Mouse (Mus musculus) stomach, embryonic 16.5 days (tissue): Measurements from ENCODE around the gene Slc35b2. TPM values are rescaled to one million over a fixed set of nuclear protein-coding genes. Genes with fewer than 3 reads are reported as not detected.

ENCODE experiments used
- ATAC-seq: fragments of 200-750 bp; cut with Nextera tagmentation; 2 replicates; pipeline ENCODE4 v1.8.0; 2017; ENCODE audit warnings: moderate number of reproducible peaks, moderate TSS enrichment; ENCODE audit not compliant: insufficient read depth, low FRiP score
- H3K27ac ChIP-seq: fragments of 300-500 bp; sonication (generic); 2 replicates; pipeline ENCODE4 v1.5.1; 2014; ENCODE audit warnings: low read length
- H3K27me3 ChIP-seq: fragments of 300-500 bp; sonication (generic); 2 replicates; pipeline ENCODE4 v1.6.1; 2014; ENCODE audit warnings: low read length, control low read depth, mixed read lengths; ENCODE audit not compliant: control insufficient read depth, insufficient read depth
- H3K36me3 ChIP-seq: fragments of 300-500 bp; sonication (generic); 2 replicates; pipeline ENCODE4 v1.6.1; 2014; ENCODE audit warnings: low read length; ENCODE audit not compliant: control insufficient read depth, insufficient read depth
- H3K4me1 ChIP-seq: fragments of 300-500 bp; sonication (generic); 2 replicates; pipeline ENCODE4 v1.6.1; 2014; ENCODE audit warnings: low read length, control low read depth, mixed read lengths; ENCODE audit not compliant: control insufficient read depth, insufficient read depth
- H3K4me2 ChIP-seq: fragments of 300-500 bp; sonication (generic); 2 replicates; pipeline ENCODE4 v1.6.1; 2014; ENCODE audit warnings: low read depth, low read length, mixed read lengths
- H3K4me3 ChIP-seq: fragments of 300-500 bp; sonication (generic); replicated peaks from 2 replicates; pipeline ENCODE4 v1.5.1; 2014; ENCODE audit warnings: mild to moderate bottlenecking, low read length
- H3K9ac ChIP-seq: fragments of 300-500 bp; sonication (generic); 2 replicates; pipeline ENCODE4 v1.6.1; 2014; ENCODE audit warnings: low read length
- H3K9me3 ChIP-seq: fragments of 300-500 bp; sonication (generic); replicated peaks from 2 replicates; pipeline ENCODE4 v1.6.1; 2016; ENCODE audit warnings: low read length, control low read depth; ENCODE audit not compliant: control insufficient read depth
- WGBS: fragments of 180-500 bp; shearing (Covaris S2); extraction: QIAGEN DNeasy Blood & Tissue Kit; methylation state at CpG from one replicate; pipeline ENCODE4 v1.1.7; 2014; 5-methylcytosine and 5-hydroxymethylcytosine counted together
- polyA plus RNA-seq: library from polyadenylated mRNA; unstranded; fragments of >200 nt; fragmentation: Nextera tagmentation; extraction: Ambion mirVana; gene quantifications from 2 replicates; pipeline ENCODE4 v1.2.1, GENCODE M21; 2015

Gene Slc35b2
- polyA plus RNA-seq, 1 experiment from 2014 or later = 117 TPM

DNA sequence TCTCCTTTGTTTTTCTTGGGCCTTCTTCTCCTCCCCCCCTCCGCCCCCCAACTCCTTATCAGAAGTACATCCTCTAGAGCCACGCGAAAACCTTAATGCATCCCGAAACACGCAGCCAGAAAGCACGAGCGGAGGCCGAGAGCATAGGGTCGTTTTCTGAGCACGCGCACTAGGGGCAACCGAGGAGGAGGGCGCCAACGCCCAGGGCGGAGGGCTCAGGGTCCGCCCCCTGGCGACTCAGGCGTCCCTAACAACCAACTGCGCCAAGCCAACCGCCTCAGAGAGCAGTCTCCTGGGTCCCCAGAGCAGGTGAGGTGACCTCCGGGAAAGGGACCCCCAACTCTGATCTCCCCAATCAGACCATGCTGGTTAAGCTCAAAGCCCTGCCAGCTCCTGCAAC, 40.4 kb upstream of the Slc35b2 start, which contains the start of gene Tcte1:
Gene Tcte1, plus strand, starts transcription at position 172 of the 400 bp plus-strand sequence.
- Histone ChIP-seq H3K9me3 (no peaks in the 10 kb centered on the region), H3K27ac (no peak within 1 kb of the TSS), H3K4me2 (peak within 1 kb of the TSS; percentile 70), H3K9ac (peak within 1 kb of the TSS; percentile 66), H3K36me3 (peaks cover 4% of the 10 kb centered on the region; the same call in 1 of the 2 replicates), H3K4me3 (peak within 1 kb of the TSS; percentile 39), H3K4me1 (peaks cover 14% of the 10 kb centered on the region), H3K27me3 (no peaks in the 10 kb centered on the region)
- 2% methylated on average over 21 of the region's 21 CpGs for WGBS
- peak; percentile 56; the same call in 1 of the 2 replicates for ATAC-seq

DNA sequence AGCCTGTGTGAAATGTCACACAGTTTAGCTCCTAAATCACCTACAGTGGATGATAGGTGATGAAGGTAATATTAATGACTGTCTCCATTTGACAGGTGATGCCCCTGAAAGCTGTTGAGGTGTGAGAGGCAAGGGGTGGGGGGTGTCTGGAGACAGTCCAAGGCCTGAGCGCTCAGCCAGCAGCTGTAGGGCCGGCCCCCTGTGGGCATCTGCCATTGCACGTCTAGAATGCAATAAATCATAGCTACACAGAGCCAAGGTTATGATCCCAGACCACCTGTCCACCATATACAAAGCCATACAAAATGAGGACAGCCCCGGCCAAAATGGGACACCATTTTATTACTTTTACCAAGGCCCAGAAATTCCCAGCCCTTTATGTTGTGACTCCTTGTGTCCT, 38.7 kb upstream of the Slc35b2 start:
- H3K9ac ChIP-seq = no peak overlapping the region
- H3K27ac ChIP-seq = no peak overlapping the region
- 0 out of 2 replicates have a peak, but pooled peaks cover 1% of the 10 kb centered on the region for H3K27me3 ChIP-seq
- H3K36me3 ChIP-seq = peaks cover 4% of the 10 kb centered on the region; the same call in 1 of the 2 replicates
- WGBS = 64% methylated on average over 4 of the region's 4 CpGs
- H3K4me3 ChIP-seq = no peak overlapping the region
- H3K4me1 ChIP-seq = peaks cover 14% of the 10 kb centered on the region
- no peaks in the 10 kb centered on the region for H3K9me3 ChIP-seq
- H3K4me2 ChIP-seq = no peak overlapping the region
- ATAC-seq = no peak

DNA sequence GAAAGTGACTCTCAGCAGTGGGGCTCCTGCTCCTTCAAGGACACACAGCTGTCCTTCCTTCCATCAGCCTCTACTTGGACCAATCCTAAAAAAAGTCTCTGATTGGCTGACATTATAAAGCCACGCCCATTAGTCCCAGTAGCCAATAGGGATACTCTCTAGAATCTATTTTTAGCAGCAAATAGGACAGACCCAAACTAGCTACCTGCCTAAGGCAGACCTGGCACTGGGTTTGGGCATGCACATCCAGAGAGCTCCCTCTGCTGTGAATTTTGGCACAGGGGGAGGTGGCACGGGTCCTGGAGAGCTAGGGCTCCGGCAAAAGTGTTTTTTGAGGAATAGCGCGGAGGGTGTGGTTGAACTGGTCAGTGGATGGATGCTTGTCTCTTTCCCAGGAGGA, 37.1 kb upstream of the Slc35b2 start:
- Histone ChIP-seq H3K27ac (no peak overlapping the region), H3K4me1 (peaks cover 14% of the 10 kb centered on the region), H3K4me2 (no peak overlapping the region), H3K4me3 (no peak overlapping the region), H3K27me3 (0 out of 2 replicates have a peak, but pooled peaks cover 3% of the 10 kb centered on the region), H3K9me3 (no peaks in the 10 kb centered on the region), H3K9ac (no peak overlapping the region), H3K36me3 (no peaks in the 10 kb centered on the region)
- 16% methylated on average over 5 of the region's 5 CpGs for WGBS
- ATAC-seq = no peak

DNA sequence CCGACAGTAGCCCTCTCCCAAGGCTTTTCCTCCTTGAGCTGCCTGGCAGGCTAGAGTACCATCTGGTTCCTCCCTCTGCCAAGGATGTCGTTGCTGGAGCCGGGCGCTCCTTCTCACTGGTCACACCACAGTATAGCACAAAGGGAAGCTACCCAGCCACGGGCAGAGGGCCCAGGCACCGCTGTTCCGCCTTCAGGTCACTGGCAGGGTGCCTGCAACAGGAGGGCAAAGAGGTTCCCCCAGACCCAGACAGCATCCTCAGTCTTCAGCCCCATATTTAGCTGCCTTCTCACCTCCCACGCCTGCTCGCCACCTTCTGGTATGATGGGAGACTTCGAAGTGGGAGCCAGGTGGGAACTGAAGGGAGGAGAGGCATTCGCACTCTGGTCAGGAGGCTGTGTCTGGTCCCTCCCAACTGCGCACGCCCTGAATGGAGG, 33.3 kb upstream of the Slc35b2 start:
- no peak for ATAC-seq
- no peak overlapping the region for H3K27ac ChIP-seq
- H3K4me3 ChIP-seq = no peak overlapping the region
- peaks cover 20% of the 10 kb centered on the region for H3K27me3 ChIP-seq
- H3K4me1 ChIP-seq = no peaks in the 10 kb centered on the region
- no peak overlapping the region for H3K4me2 ChIP-seq
- no peak overlapping the region for H3K9ac ChIP-seq
- no peaks in the 10 kb centered on the region for H3K36me3 ChIP-seq
- no peaks in the 10 kb centered on the region for H3K9me3 ChIP-seq
- WGBS = 48% methylated on average over 13 of the region's 13 CpGs

DNA sequence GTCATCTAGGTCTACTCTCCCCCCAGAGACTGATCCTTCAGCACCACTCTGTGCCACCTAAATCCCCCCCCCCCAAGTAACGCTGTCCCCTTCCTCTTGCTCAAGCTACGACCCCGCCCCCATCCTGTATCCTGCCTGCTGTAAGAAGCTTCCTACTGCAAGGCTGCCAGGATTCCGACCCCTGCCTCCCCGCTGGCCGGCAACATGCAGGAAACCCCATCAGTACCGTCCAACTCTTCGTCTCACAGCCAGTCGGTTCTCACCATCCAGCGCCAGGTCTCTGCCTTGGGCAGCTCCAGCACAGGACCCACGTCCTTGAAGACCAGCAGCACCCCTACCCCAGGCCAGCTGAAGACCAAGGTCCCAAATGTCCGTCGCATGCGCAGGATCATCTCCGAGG, 30.8 kb upstream of the Slc35b2 start:
- WGBS = 53% methylated on average over 15 of the region's 15 CpGs
- Histone ChIP-seq H3K27me3 (peaks cover 30% of the 10 kb centered on the region), H3K9me3 (no peaks in the 10 kb centered on the region), H3K9ac (no peak overlapping the region), H3K36me3 (no peaks in the 10 kb centered on the region), H3K27ac (no peak overlapping the region), H3K4me3 (no peak overlapping the region), H3K4me2 (no peak overlapping the region), H3K4me1 (no peaks in the 10 kb centered on the region)
- ATAC-seq = no peak

DNA sequence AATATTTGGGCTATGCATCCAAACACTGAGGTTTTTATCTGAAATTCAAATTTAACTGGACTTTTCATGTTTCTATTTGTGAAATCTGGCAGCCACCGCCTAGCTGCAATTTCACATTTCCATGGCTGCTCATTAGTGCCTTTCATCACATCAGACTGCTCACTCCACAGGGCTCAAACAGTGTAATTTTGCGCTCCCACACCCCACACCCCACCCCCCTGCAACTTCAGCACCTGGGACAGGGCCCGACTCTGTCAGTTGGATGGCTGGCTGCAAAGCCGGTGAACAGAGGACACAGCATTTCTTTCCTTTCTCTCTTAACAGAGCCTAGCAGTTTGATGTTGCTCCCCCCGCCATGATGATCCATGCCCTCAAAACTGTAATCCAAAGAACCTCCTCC, 27.4 kb upstream of the Slc35b2 start:
- Histone ChIP-seq H3K36me3 (no peaks in the 10 kb centered on the region), H3K4me2 (no peak overlapping the region), H3K9me3 (no peaks in the 10 kb centered on the region), H3K27me3 (peaks cover 40% of the 10 kb centered on the region), H3K4me1 (no peaks in the 10 kb centered on the region), H3K27ac (no peak overlapping the region), H3K9ac (no peak overlapping the region), H3K4me3 (no peak overlapping the region)
- no peak for ATAC-seq
- 16% methylated on average over 5 of the region's 5 CpGs for WGBS

DNA sequence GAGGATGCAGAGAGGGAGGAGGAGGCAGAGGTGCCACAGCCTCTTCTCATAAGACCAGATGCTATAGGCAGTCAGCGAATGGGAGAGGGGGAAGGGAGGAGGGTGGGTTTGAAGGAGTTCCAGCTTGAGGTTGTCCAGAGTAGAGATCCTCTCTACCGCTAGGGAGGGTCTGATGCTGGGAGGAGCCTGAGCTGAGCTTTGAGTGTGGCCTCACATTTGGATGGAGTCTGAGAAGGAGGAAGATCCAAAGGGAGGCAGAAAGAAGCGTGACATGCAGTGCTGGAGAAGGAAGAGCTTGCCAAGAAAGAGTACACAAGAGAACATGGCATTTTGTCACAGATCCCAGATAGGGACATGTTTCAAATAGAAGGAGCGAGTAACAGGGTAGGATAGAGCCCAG, 25.3 kb upstream of the Slc35b2 start:
- Histone ChIP-seq H3K27me3 (peaks cover 53% of the 10 kb centered on the region), H3K9me3 (no peaks in the 10 kb centered on the region), H3K4me2 (no peak overlapping the region), H3K27ac (no peak overlapping the region), H3K9ac (no peak overlapping the region), H3K4me3 (no peak overlapping the region), H3K4me1 (no peaks in the 10 kb centered on the region), H3K36me3 (no peaks in the 10 kb centered on the region)
- WGBS = 59% methylated on average over 4 of the region's 4 CpGs
- ATAC-seq = no peak

DNA sequence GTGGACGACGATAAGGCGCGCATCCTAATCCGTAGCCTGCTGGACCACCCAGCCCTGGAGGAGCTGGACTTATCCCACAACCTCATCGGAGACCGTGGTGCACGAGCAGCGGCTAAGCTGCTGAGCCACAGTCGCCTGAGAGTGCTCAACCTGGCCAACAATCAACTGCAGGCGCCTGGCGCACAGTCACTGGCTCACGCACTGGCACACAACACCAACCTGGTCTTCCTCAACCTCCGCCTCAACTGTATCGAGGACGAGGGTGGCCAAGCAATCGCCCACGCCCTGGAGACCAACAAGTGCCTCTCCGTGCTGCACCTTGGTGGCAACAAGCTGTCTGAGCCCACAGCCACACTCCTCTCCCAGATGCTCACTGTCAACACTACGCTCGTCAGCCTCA, 24.0 kb upstream of the Slc35b2 start:
- WGBS = 73% methylated on average over 21 of the region's 21 CpGs
- H3K27me3 ChIP-seq = peaks cover 60% of the 10 kb centered on the region
- no peaks in the 10 kb centered on the region for H3K9me3 ChIP-seq
- no peaks in the 10 kb centered on the region for H3K36me3 ChIP-seq
- H3K4me1 ChIP-seq = peaks cover 3% of the 10 kb centered on the region; the same call in 1 of the 2 replicates
- H3K4me3 ChIP-seq = no peak overlapping the region
- no peak overlapping the region for H3K4me2 ChIP-seq
- H3K27ac ChIP-seq = no peak overlapping the region
- ATAC-seq = no peak
- no peak overlapping the region for H3K9ac ChIP-seq

DNA sequence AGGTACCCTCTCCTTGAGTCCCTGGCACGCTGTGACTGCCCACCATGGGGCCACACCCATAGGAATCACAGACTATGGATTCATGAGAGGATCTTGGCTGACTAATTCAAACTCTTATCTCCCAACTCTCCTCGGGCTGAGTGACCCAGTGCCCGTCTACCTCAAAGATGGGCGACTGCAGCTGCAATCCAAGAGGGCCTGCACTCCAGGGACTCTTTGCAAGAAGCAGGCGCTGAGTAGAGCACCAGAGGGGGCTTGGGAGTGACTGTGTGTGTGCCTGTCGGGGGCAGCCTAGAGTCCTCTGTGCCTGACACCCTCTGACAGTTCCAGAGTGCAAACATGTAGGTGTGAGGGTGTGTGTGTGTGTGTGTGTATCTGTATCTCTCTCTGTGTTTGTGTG, 21.5 kb upstream of the Slc35b2 start:
- H3K9me3 ChIP-seq = no peaks in the 10 kb centered on the region
- no peak overlapping the region for H3K4me2 ChIP-seq
- WGBS = 29% methylated on average over 6 of the region's 6 CpGs
- H3K9ac ChIP-seq = no peak overlapping the region
- H3K27me3 ChIP-seq = peaks cover 67% of the 10 kb centered on the region
- no peak overlapping the region for H3K27ac ChIP-seq
- no peaks in the 10 kb centered on the region for H3K36me3 ChIP-seq
- no peak overlapping the region for H3K4me3 ChIP-seq
- no peak for ATAC-seq
- H3K4me1 ChIP-seq = peaks cover 7% of the 10 kb centered on the region; the same call in 1 of the 2 replicates
